Mouse (Mus musculus): Measurements from ENCODE around the gene Zc3h12c. TPM values are rescaled to one million over a fixed set of nuclear protein-coding genes. Genes with fewer than 3 reads are reported as not detected.
"Not testable (repeated sequence)": the region's sequence is repeated elsewhere in the genome, so short reads cannot be mapped to it uniquely, and the experiment has no call there.

Gene Zc3h12c
- total RNA-seq, 2 experiments from 2014 or later = 13.1 to 14.1 TPM

DNA sequence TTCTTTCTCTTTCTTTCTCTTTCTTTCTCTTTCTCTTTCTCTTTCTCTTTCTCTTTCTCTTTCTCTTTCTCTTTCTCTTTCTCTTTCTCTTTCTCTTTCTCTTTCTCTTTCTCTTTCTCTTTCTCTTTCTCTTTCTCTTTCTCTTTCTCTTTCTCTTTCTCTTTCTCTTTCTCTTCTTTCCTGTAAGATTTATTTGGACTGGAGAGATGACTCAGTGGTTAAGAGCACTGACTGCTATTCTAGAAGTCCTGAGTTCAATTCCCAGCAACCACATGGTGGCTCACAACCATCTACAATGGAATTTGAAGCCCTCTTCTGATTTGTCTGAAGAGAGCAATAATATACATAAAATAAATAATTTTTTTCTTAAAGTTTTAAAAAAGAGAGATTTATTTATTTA lies 97.0 kb downstream of the Zc3h12c start:
- not testable (repeated sequence) for DNase-seq (ENCODE audit: low spot score in 2 of 2)
- intact Hi-C loops (cut with DNase I) = loop anchor here (10.0 kb wide), 1 partner anchor 213 kb away; no protein-coding TSS in a partner anchor

- intact Hi-C loops (cut with DNase I) = loop anchor here (10.0 kb wide), 1 partner anchor 215 kb away; no protein-coding TSS in a partner anchor
- DNase-seq (ENCODE audit: low spot score in 2 of 2) = no peak
Observed at GRCm38 (mm10) chr9:52070052-52070451, 98.3 kb downstream of the Zc3h12c start.

Small RNA genes lying within 50 kb of the gene (microRNA-seq; reads per million reads assigned to microRNA genes)
- 0 reads per million in 2 experiments for gene Gm27686
- gene Mir6244 = 0 reads per million in 2 experiments

Other genes with a start within 250 kb of the Zc3h12c start
- 10 to 100 TPM; 18.3 to 19.4 TPM for gene Fdx1, start 205.0 kb downstream of the Zc3h12c start, total RNA-seq (2021)
- gene Rdx, start 121.4 kb downstream of the Zc3h12c start, total RNA-seq (2021) = 10 to 100 TPM; 45.5 to 50.0 TPM